Mouse (Mus musculus) fat pad, adult 2 months (tissue): ENCODE measurements at regions not wholly inside any gene's neighbourhood (a gene's known extent, or its start where the extent isn't known, plus 50 kb on each side); places are given as distances from the start of the nearest gene placed in this dataset.

Experiments used
- DNase-seq: peaks from one replicate; pipeline ENCODE4 v3.0.0-alpha.2; 2011; ENCODE audit warnings: low read depth, low spot score; ENCODE audit errors: extremely low read depth

- DNase-seq = no peak
Measured at GRCm38 (mm10) chr13:53055697-53056096, 74.8 kb upstream of the Nfil3 start.

GRCm38 (mm10) chr13:53053211-53053610 is 72.3 kb upstream of the Nfil3 start:
- DNase-seq = peak; percentile 62

- DNase-seq = no peak
Measured at GRCm38 (mm10) chr13:53052806-53053205, 71.9 kb upstream of the Nfil3 start.

- no peak for DNase-seq
Measured at GRCm38 (mm10) chr13:53052188-53052587, 71.3 kb upstream of the Nfil3 start.

GRCm38 (mm10) chr13:53051386-53051785 is 70.5 kb upstream of the Nfil3 start:
- DNase-seq = no peak

GRCm38 (mm10) chr13:53049176-53049575 is 68.3 kb upstream of the Nfil3 start:
- DNase-seq = no peak

- no peak for DNase-seq
Measured at GRCm38 (mm10) chr13:53033189-53033943, 52.5 kb upstream of the Nfil3 start.
